Mouse (Mus musculus) lung, postnatal 0 days (tissue): ENCODE results near the gene BC004004. TPM values are rescaled to one million over a fixed set of nuclear protein-coding genes. Genes with fewer than 3 reads are reported as not detected.
A peak's percentile ranks its signal among the peaks of the same experiment; 100 is the strongest.

Source experiments
- ATAC-seq: fragments of 200-750 bp; cut with Nextera tagmentation; 2 replicates; pipeline ENCODE4 v1.8.0; 2017; ENCODE audit warnings: moderate library complexity
- DNase-seq: peaks from one replicate; pipeline ENCODE4 v3.0.0-alpha.2; 2016; ENCODE audit warnings: low spot score
- H3K27ac ChIP-seq: fragments of 300-500 bp; sonication (generic); 2 replicates; pipeline ENCODE4 v1.5.1; 2014; ENCODE audit warnings: antibody characterized with exemption, mild to moderate bottlenecking, low read length, mixed read lengths
- H3K27me3 ChIP-seq: fragments of 300-500 bp; sonication (generic); replicated peaks from 2 replicates; pipeline ENCODE4 v1.6.1; 2014; ENCODE audit warnings: low read length, mixed read lengths; ENCODE audit not compliant: insufficient read depth
- H3K36me3 ChIP-seq: fragments of 300-500 bp; sonication (generic); 2 replicates; pipeline ENCODE4 v1.6.1; 2014; ENCODE audit warnings: low read length, mixed read lengths; ENCODE audit not compliant: insufficient read depth
- H3K4me1 ChIP-seq: fragments of 300-500 bp; sonication (generic); 2 replicates; pipeline ENCODE4 v1.6.1; 2014; ENCODE audit warnings: antibody characterized with exemption, low read depth, low read length, mixed read lengths; ENCODE audit not compliant: insufficient read depth
- H3K4me2 ChIP-seq: fragments of 300-500 bp; sonication (generic); replicated peaks from 2 replicates; pipeline ENCODE4 v1.6.1; 2014; ENCODE audit warnings: low read depth, mild to moderate bottlenecking, low read length, moderate library complexity, mixed read lengths
- H3K4me3 ChIP-seq: fragments of 300-500 bp; sonication (generic); 2 replicates; pipeline ENCODE4 v1.5.1; 2014; ENCODE audit warnings: low read depth, low read length
- H3K9ac ChIP-seq: fragments of 300-500 bp; sonication (generic); replicated peaks from 2 replicates; pipeline ENCODE4 v1.6.1; 2014; ENCODE audit warnings: low read depth, mild to moderate bottlenecking
- H3K9me3 ChIP-seq: fragments of 300-500 bp; sonication (generic); 2 replicates; pipeline ENCODE4 v1.6.1; 2016; ENCODE audit warnings: low read length, mixed read lengths
- CTCF ChIP-seq: IDR thresholded peaks from 2 replicates; pipeline ENCODE4 v1.5.1; 2016; ENCODE audit warnings: antibody characterized with exemption, mild to moderate bottlenecking
- EP300 ChIP-seq: IDR thresholded peaks from 2 replicates; pipeline ENCODE4 v1.6.1; 2016; ENCODE audit warnings: antibody characterized with exemption, mild to moderate bottlenecking, control low read depth
- WGBS: fragments of 180-500 bp; shearing (Covaris S2); extraction: QIAGEN DNeasy Blood & Tissue Kit; methylation state at CpG from one replicate; pipeline ENCODE4 v1.1.7; 2014; 5-methylcytosine and 5-hydroxymethylcytosine counted together
- polyA plus RNA-seq: library from polyadenylated mRNA; unstranded; fragments of >200 nt; fragmentation: Nextera tagmentation; extraction: Ambion mirVana; gene quantifications from 2 replicates; pipeline ENCODE4 v1.2.1, GENCODE M21; 2015

BC004004 gene
- polyA plus RNA-seq, 1 experiment from 2014 or later: 109 TPM

- H3K4me1 ChIP-seq: no peaks in the 10 kb centered on the region; the same call in 1 of the 2 replicates
- H3K4me3 ChIP-seq: no peak overlapping the region
- H3K4me2 ChIP-seq: peak overlapping the region; percentile 41
- no peak for TF ChIP-seq EP300
- no peak for TF ChIP-seq CTCF
- ATAC-seq (peak; percentile 11; the same call in 1 of the 2 replicates), DNase-seq (no peak)
- H3K36me3 ChIP-seq: peaks cover 3% of the 10 kb centered on the region; the same call in 1 of the 2 replicates
- no peak overlapping the region for H3K27ac ChIP-seq
- no peak overlapping the region for H3K9ac ChIP-seq
- no peaks in the 10 kb centered on the region for H3K27me3 ChIP-seq
- WGBS: 29% methylated on average over 51 of the region's 52 CpGs
- H3K9me3 ChIP-seq: no peaks in the 10 kb centered on the region
These were observed 58.2 kb downstream of the BC004004 start for GRCm38 (mm10) chr17:29326531-29327529.

GRCm38 (mm10) chr17:29327691-29328090 lies 59.1 kb downstream of the BC004004 start:
- TF ChIP-seq EP300 (no peak), CTCF (no peak)
- H3K4me1 ChIP-seq: no peaks in the 10 kb centered on the region; the same call in 1 of the 2 replicates
- peaks cover 10% of the 10 kb centered on the region; the same call in 1 of the 2 replicates for H3K36me3 ChIP-seq
- H3K4me2 ChIP-seq: no peak overlapping the region
- H3K4me3 ChIP-seq: no peak overlapping the region
- no peak for ATAC-seq
- H3K27me3 ChIP-seq: no peaks in the 10 kb centered on the region
- 79% methylated on average over 9 of the region's 9 CpGs for WGBS
- DNase-seq: no peak
- no peak overlapping the region for H3K27ac ChIP-seq
- H3K9me3 ChIP-seq: no peaks in the 10 kb centered on the region
- H3K9ac ChIP-seq: no peak overlapping the region

GRCm38 (mm10) chr17:29330221-29330620 lies 61.6 kb downstream of the BC004004 start:
- H3K27ac ChIP-seq: no peak overlapping the region
- H3K4me1 ChIP-seq: no peaks in the 10 kb centered on the region; the same call in 1 of the 2 replicates
- H3K4me3 ChIP-seq: no peak overlapping the region
- no peak for DNase-seq
- H3K4me2 ChIP-seq: no peak overlapping the region
- no peak overlapping the region for H3K9ac ChIP-seq
- WGBS: 79% methylated on average over 3 of the region's 3 CpGs
- no peaks in the 10 kb centered on the region for H3K27me3 ChIP-seq
- H3K36me3 ChIP-seq: peaks cover 27% of the 10 kb centered on the region; the same call in 1 of the 2 replicates
- no peak for ATAC-seq
- TF ChIP-seq CTCF (no peak), EP300 (no peak)
- no peaks in the 10 kb centered on the region for H3K9me3 ChIP-seq

- 35% methylated on average over 5 of the region's 5 CpGs for WGBS
- TF ChIP-seq CTCF (0 out of 2 replicates have a peak, but pooled peaks have one; percentile 5), EP300 (no peak)
- Histone ChIP-seq H3K27ac (no peak overlapping the region), H3K9me3 (no peaks in the 10 kb centered on the region), H3K36me3 (peaks cover 32% of the 10 kb centered on the region; the same call in 1 of the 2 replicates), H3K4me1 (no peaks in the 10 kb centered on the region; the same call in 1 of the 2 replicates), H3K4me3 (no peak overlapping the region), H3K27me3 (no peaks in the 10 kb centered on the region), H3K9ac (no peak overlapping the region), H3K4me2 (no peak overlapping the region)
- no peak for ATAC-seq
- no peak for DNase-seq
These were observed 62.3 kb downstream of the BC004004 start for GRCm38 (mm10) chr17:29330671-29331410.

GRCm38 (mm10) chr17:29332186-29332685 lies 63.6 kb downstream of the BC004004 start:
- no peak for DNase-seq
- TF ChIP-seq EP300 (no peak), CTCF (no peak)

More at GRCm38 (mm10) chr17:29332186-29332685, 63.6 kb downstream of the BC004004 start:
- no peak overlapping the region for H3K9ac ChIP-seq
- H3K27ac ChIP-seq: no peak overlapping the region
- H3K4me1 ChIP-seq: no peaks in the 10 kb centered on the region
- no peak for ATAC-seq
- no peak overlapping the region for H3K4me2 ChIP-seq
- 75% methylated on average over 4 of the region's 4 CpGs for WGBS
- no peak overlapping the region for H3K4me3 ChIP-seq
- no peaks in the 10 kb centered on the region for H3K9me3 ChIP-seq
- H3K27me3 ChIP-seq: no peaks in the 10 kb centered on the region
- H3K36me3 ChIP-seq: peaks cover 41% of the 10 kb centered on the region
